ENCODE assay signal across 15 mouse cellular contexts in the genomic region with DNA sequence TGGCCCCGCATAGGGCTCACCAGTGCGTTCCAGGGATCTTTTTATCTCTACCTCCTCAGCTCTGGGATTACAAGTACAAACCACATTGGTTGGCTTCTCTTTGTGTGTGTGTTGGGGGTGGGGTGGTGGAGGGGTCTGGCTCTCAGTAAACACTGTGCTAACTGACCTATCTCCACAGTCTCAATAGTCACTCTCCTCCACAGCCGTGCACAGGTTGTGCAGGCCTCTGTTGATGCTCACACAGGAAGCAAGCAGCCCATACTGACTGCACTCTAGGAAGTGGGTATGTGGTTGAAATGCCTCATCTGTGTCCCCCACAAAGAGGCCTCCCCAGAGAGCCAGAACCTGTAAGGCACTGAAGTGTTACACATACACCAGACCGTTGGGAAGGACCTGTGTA.
DNase-seq lines count a peak whose midpoint lies in the region; ATAC-seq and TF ChIP-seq lines count a peak whose summit lies in the region.
"Had no signal": no experiment of that assay in that cellular context is flagged by ENCODE, and none has a peak within 500 bp of the region (broad histone marks: within the 10 kb centered on the region; RNA-seq: fewer than 3 reads in every experiment).

No protein-coding gene starts in this region.

- TF ChIP-seq CTCF in cortical plate, adult 2 months (IDR thresholded peaks at IDR 0.05; ENCODE audit: extremely low read depth, insufficient read depth, low read length), result no peak

- no peak for DNase-seq in forebrain, embryonic 11.5 days (ENCODE audit: low spot score)
- DNase-seq in lung, postnatal 36 days, result no peak
- DNase-seq in right cerebral cortex, adult 18-20 months, result no peak
- no peak for DNase-seq in urinary bladder, adult 2 months (ENCODE audit: low spot score)
- DNase-seq: adrenal gland, postnatal 36 days; gastrocnemius, postnatal 10 days had no signal

- no peaks in the 10 kb centered on the region for H3K27me3 ChIP-seq in forebrain, embryonic 11.5 days (ENCODE audit: control insufficient read depth, insufficient read depth, low read length)
- no peaks in the 10 kb centered on the region for H3K27me3 ChIP-seq in forebrain, embryonic 16.5 days (replicated peaks; ENCODE audit: control insufficient read depth, insufficient read depth, low read length)
- no peaks in the 10 kb centered on the region for H3K27me3 ChIP-seq in hindbrain, embryonic 16.5 days (replicated peaks; ENCODE audit: control insufficient read depth, insufficient read depth, low read length)
- H3K27me3 ChIP-seq in midbrain, embryonic 15.5 days (replicated peaks), result no peaks in the 10 kb centered on the region
- H3K27me3 ChIP-seq: heart, embryonic 12.5 days; limb, embryonic 12.5 days; lung, embryonic 15.5 days had no signal

- no peak overlapping the region for H3K4me3 ChIP-seq in forebrain, embryonic 11.5 days (ENCODE audit: low read depth, low read length)
- H3K4me3 ChIP-seq in forebrain, embryonic 16.5 days (replicated peaks; ENCODE audit: low read length), result no peak overlapping the region
- no peak overlapping the region for H3K4me3 ChIP-seq in cortical plate, adult 2 months (ENCODE audit: insufficient read depth, low read length)
- no peak overlapping the region for H3K4me3 ChIP-seq in hindbrain, embryonic 16.5 days (ENCODE audit: low read length)
- H3K4me3 ChIP-seq in midbrain, embryonic 15.5 days, result no peak overlapping the region
- H3K4me3 ChIP-seq: erythroblast, embryonic 14.5 days; heart, embryonic 12.5 days; limb, embryonic 12.5 days; lung, embryonic 15.5 days had no signal

- 36% methylated on average over 4 of the region's 4 CpGs for WGBS in forebrain, embryonic 11.5 days
- WGBS in forebrain, embryonic 16.5 days, result 48% methylated on average over 4 of the region's 4 CpGs
- 50% methylated on average over 4 of the region's 4 CpGs for WGBS in hindbrain, embryonic 16.5 days
- 31% methylated on average over 4 of the region's 4 CpGs for WGBS in midbrain, embryonic 15.5 days

- H3K4me2 ChIP-seq in forebrain, embryonic 11.5 days (ENCODE audit: low read depth, low read length, severe bottlenecking), result no peak overlapping the region
- H3K4me2 ChIP-seq in forebrain, embryonic 16.5 days (ENCODE audit: low read length), result no peak overlapping the region
- no peak overlapping the region for H3K4me2 ChIP-seq in hindbrain, embryonic 16.5 days (ENCODE audit: low read length)
- H3K4me2 ChIP-seq in midbrain, embryonic 15.5 days, result no peak overlapping the region
- H3K4me2 ChIP-seq: heart, embryonic 12.5 days; limb, embryonic 12.5 days; lung, embryonic 15.5 days had no signal

- no peak for TF ChIP-seq POLR2A in cortical plate, adult 2 months (IDR thresholded peaks at IDR 0.05; ENCODE audit: extremely low read depth, insufficient read depth, low read length)

- peaks cover 14% of the 10 kb centered on the region; the same call in 1 of the 2 replicates for H3K4me1 ChIP-seq in forebrain, embryonic 11.5 days (replicated peaks; ENCODE audit: control insufficient read depth, insufficient read depth, low read length)
- H3K4me1 ChIP-seq in forebrain, embryonic 16.5 days (replicated peaks; ENCODE audit: control insufficient read depth, insufficient read depth, low read length), result peaks cover 12% of the 10 kb centered on the region
- peaks cover 26% of the 10 kb centered on the region for H3K4me1 ChIP-seq in cortical plate, adult 2 months (ENCODE audit: control insufficient read depth, insufficient read depth, low read length)
- H3K4me1 ChIP-seq in hindbrain, embryonic 16.5 days (ENCODE audit: control insufficient read depth, insufficient read depth, low read depth, low read length), result peaks cover 37% of the 10 kb centered on the region
- peaks cover 41% of the 10 kb centered on the region for H3K4me1 ChIP-seq in midbrain, embryonic 15.5 days
- H3K4me1 ChIP-seq: lung, embryonic 15.5 days had no signal

- H3K36me3 ChIP-seq in forebrain, embryonic 11.5 days (ENCODE audit: control insufficient read depth, insufficient read depth, low read length), result no peaks in the 10 kb centered on the region
- no peaks in the 10 kb centered on the region for H3K36me3 ChIP-seq in forebrain, embryonic 16.5 days (ENCODE audit: control insufficient read depth, insufficient read depth)
- H3K36me3 ChIP-seq in hindbrain, embryonic 16.5 days (ENCODE audit: control insufficient read depth, insufficient read depth, low read length), result no peaks in the 10 kb centered on the region
- H3K36me3 ChIP-seq in midbrain, embryonic 15.5 days (replicated peaks), result no peaks in the 10 kb centered on the region
- H3K36me3 ChIP-seq: heart, embryonic 12.5 days; limb, embryonic 12.5 days; lung, embryonic 15.5 days had no signal

- no peaks in the 10 kb centered on the region for H3K9me3 ChIP-seq in forebrain, embryonic 11.5 days (ENCODE audit: control insufficient read depth, low read length)
- H3K9me3 ChIP-seq in forebrain, embryonic 16.5 days (ENCODE audit: control insufficient read depth, low read length), result no peaks in the 10 kb centered on the region
- H3K9me3 ChIP-seq in hindbrain, embryonic 16.5 days (ENCODE audit: control insufficient read depth, low read length), result no peaks in the 10 kb centered on the region
- H3K9me3 ChIP-seq in midbrain, embryonic 15.5 days, result no peaks in the 10 kb centered on the region
- H3K9me3 ChIP-seq: heart, embryonic 12.5 days; limb, embryonic 12.5 days; lung, embryonic 15.5 days had no signal

- ATAC-seq in forebrain, embryonic 11.5 days (replicated peaks; ENCODE audit: low FRiP score), result 0 out of 2 replicates have a peak, but pooled peaks have one; percentile 13
- ATAC-seq in forebrain, embryonic 16.5 days, result no peak
- peak; percentile 29; the same call in 1 of the 2 replicates for ATAC-seq in hindbrain, embryonic 16.5 days
- peak; percentile 40; the same call in 1 of the 2 replicates for ATAC-seq in midbrain, embryonic 15.5 days (replicated peaks)

- H3K27ac ChIP-seq in forebrain, embryonic 11.5 days (ENCODE audit: low read depth, low read length), result no peak overlapping the region
- H3K27ac ChIP-seq in forebrain, embryonic 16.5 days (ENCODE audit: low read length), result no peak overlapping the region
- H3K27ac ChIP-seq in cortical plate, adult 2 months (ENCODE audit: insufficient read depth, low read length), result 0 out of 2 replicates have a peak overlapping the region, but pooled peaks have one; percentile 19
- no peak overlapping the region for H3K27ac ChIP-seq in hindbrain, embryonic 16.5 days (ENCODE audit: low read depth, low read length)
- H3K27ac ChIP-seq in midbrain, embryonic 15.5 days, result peak overlapping the region; percentile 22; the same call in 1 of the 2 replicates
- H3K27ac ChIP-seq: kidney, postnatal 0 days; limb, embryonic 12.5 days; lung, embryonic 15.5 days had no signal

- H3K9ac ChIP-seq in forebrain, embryonic 11.5 days (ENCODE audit: low read length), result no peak overlapping the region
- H3K9ac ChIP-seq in forebrain, embryonic 16.5 days (replicated peaks; ENCODE audit: low read depth, low read length), result no peak overlapping the region
- no peak overlapping the region for H3K9ac ChIP-seq in hindbrain, embryonic 16.5 days (ENCODE audit: low read depth, low read length)
- no peak overlapping the region for H3K9ac ChIP-seq in midbrain, embryonic 15.5 days
- H3K9ac ChIP-seq: heart, embryonic 12.5 days; limb, embryonic 12.5 days; lung, embryonic 15.5 days had no signal

Comparison
In these comparisons a context has a peak if more than half of its experiments do, and no peak if none do; other contexts are left out.
1. H3K27ac ChIP-seq: peak in cortical plate, adult 2 months (single experiment) and midbrain, embryonic 15.5 days (single experiment); none in forebrain, embryonic 11.5 days (single experiment), forebrain, embryonic 16.5 days (single experiment) and hindbrain, embryonic 16.5 days (single experiment).